Mouse (Mus musculus): Measurements from ENCODE around the gene Ppp1r37. TPM values are rescaled to one million over a fixed set of nuclear protein-coding genes. Genes with fewer than 3 reads are reported as not detected.

Gene Ppp1r37
- total RNA-seq, 4 experiments from 2014 or later = 68.3 to 88.3 (median 81.8) TPM

GRCm38 (mm10) chr7:19569647-19570046 is 6.8 kb upstream of the Ppp1r37 start:
- no peak for DNase-seq

- no peak for DNase-seq
These were observed 4.5 kb upstream of the Ppp1r37 start for GRCm38 (mm10) chr7:19567426-19567825.

GRCm38 (mm10) chr7:19565803-19566202 is 2.9 kb upstream of the Ppp1r37 start:
- DNase-seq = no peak

GRCm38 (mm10) chr7:19564455-19564854 is 1.6 kb upstream of the Ppp1r37 start:
- DNase-seq = no peak

- DNase-seq = no peak
These were observed 1.0 kb upstream of the Ppp1r37 start for GRCm38 (mm10) chr7:19563884-19564283.

- DNase-seq = peak; percentile 76
These were observed 872 bp downstream of the Ppp1r37 start for GRCm38 (mm10) chr7:19561765-19562642.

GRCm38 (mm10) chr7:19561431-19561764 is 1.5 kb downstream of the Ppp1r37 start:
- DNase-seq = no peak

- DNase-seq = no peak
These were observed 2.2 kb downstream of the Ppp1r37 start for GRCm38 (mm10) chr7:19560491-19561260.

- DNase-seq = no peak
These were observed 3.9 kb downstream of the Ppp1r37 start for GRCm38 (mm10) chr7:19558965-19559364.

- DNase-seq = no peak
These were observed 4.6 kb downstream of the Ppp1r37 start for GRCm38 (mm10) chr7:19557982-19558900.

GRCm38 (mm10) chr7:19557086-19557485 is 5.8 kb downstream of the Ppp1r37 start:
- no peak for DNase-seq

GRCm38 (mm10) chr7:19554168-19554567 is 8.7 kb downstream of the Ppp1r37 start:
- DNase-seq = no peak

GRCm38 (mm10) chr7:19552443-19552842 is 10.4 kb downstream of the Ppp1r37 start:
- DNase-seq = no peak

GRCm38 (mm10) chr7:19551634-19552033 is 11.2 kb downstream of the Ppp1r37 start:
- DNase-seq = no peak

- no peak for DNase-seq
These were observed 13.5 kb downstream of the Ppp1r37 start for GRCm38 (mm10) chr7:19549394-19549793.

GRCm38 (mm10) chr7:19547344-19547969 is 15.4 kb downstream of the Ppp1r37 start:
- DNase-seq = no peak

- DNase-seq = no peak
These were observed 16.9 kb downstream of the Ppp1r37 start for GRCm38 (mm10) chr7:19546007-19546406.

GRCm38 (mm10) chr7:19543584-19543983 is 19.3 kb downstream of the Ppp1r37 start:
- DNase-seq = no peak

GRCm38 (mm10) chr7:19542155-19542691 is 20.7 kb downstream of the Ppp1r37 start:
- no peak for DNase-seq

- no peak for DNase-seq
These were observed 21.2 kb downstream of the Ppp1r37 start for GRCm38 (mm10) chr7:19541681-19542154.

- DNase-seq = no peak
These were observed 21.9 kb downstream of the Ppp1r37 start for GRCm38 (mm10) chr7:19540771-19541566.

All from adrenal gland, adult 8-10 months (tissue).